Mouse (Mus musculus) heart, postnatal 4 days (tissue): Measurements from ENCODE around the gene Polr3e. TPM values are rescaled to one million over a fixed set of nuclear protein-coding genes. Genes with fewer than 3 reads are reported as not detected.
"Not testable (repeated sequence)": the region's sequence is repeated elsewhere in the genome, so short reads cannot be mapped to it uniquely, and the experiment has no call there.

Source experiments
- DNase-seq: peaks from one replicate; pipeline ENCODE4 v3.0.0; 2021
- total RNA-seq, 2 experiments: library from RNA; stranded (reverse); gene quantifications; 2 replicates each; pipeline ENCODE4 v1.2.3; 2021

Polr3e gene
- total RNA-seq, 2 experiments from 2014 or later, result 18.0 to 18.7 TPM

- DNase-seq, result not testable (repeated sequence)
These were observed 6.3 kb upstream of the Polr3e start for GRCm38 (mm10) chr7:120911268-120911667.

- no peak for DNase-seq
These were observed 4.2 kb upstream of the Polr3e start for GRCm38 (mm10) chr7:120913332-120913731.

- DNase-seq, result no peak
These were observed 1.2 kb upstream of the Polr3e start for GRCm38 (mm10) chr7:120916262-120916875.

GRCm38 (mm10) chr7:120917279-120917591 lies 309 bp upstream of the Polr3e start:
- DNase-seq, result no peak

GRCm38 (mm10) chr7:120918526-120918962 lies 1.0 kb downstream of the Polr3e start:
- peak; percentile 62 for DNase-seq

- no peak for DNase-seq
These were observed 15.6 kb downstream of the Polr3e start for GRCm38 (mm10) chr7:120933110-120933509.

GRCm38 (mm10) chr7:120933680-120934195 lies 16.2 kb downstream of the Polr3e start:
- DNase-seq, result no peak

GRCm38 (mm10) chr7:120934716-120935115 lies 17.2 kb downstream of the Polr3e start:
- peak; percentile 76 for DNase-seq

GRCm38 (mm10) chr7:120936522-120936921 lies 19.0 kb downstream of the Polr3e start:
- DNase-seq, result no peak

GRCm38 (mm10) chr7:120938206-120938605 lies 20.7 kb downstream of the Polr3e start:
- DNase-seq, result no peak

- DNase-seq, result no peak
These were observed 22.8 kb downstream of the Polr3e start for GRCm38 (mm10) chr7:120940343-120940742.

GRCm38 (mm10) chr7:120941214-120941613 lies 23.7 kb downstream of the Polr3e start:
- DNase-seq, result no peak

GRCm38 (mm10) chr7:120942506-120942905 lies 25.0 kb downstream of the Polr3e start:
- no peak for DNase-seq

GRCm38 (mm10) chr7:120943936-120944509 lies 26.5 kb downstream of the Polr3e start:
- no peak for DNase-seq

GRCm38 (mm10) chr7:120953591-120953990 lies 36.0 kb downstream of the Polr3e start:
- not testable (repeated sequence) for DNase-seq

- no peak for DNase-seq
These were observed 42.6 kb downstream of the Polr3e start for GRCm38 (mm10) chr7:120960116-120960515.

- no peak for DNase-seq
These were observed 43.1 kb downstream of the Polr3e start for GRCm38 (mm10) chr7:120960601-120961000.

GRCm38 (mm10) chr7:120961893-120962292 lies 44.3 kb downstream of the Polr3e start:
- no peak for DNase-seq

GRCm38 (mm10) chr7:120963126-120963525 lies 45.6 kb downstream of the Polr3e start:
- no peak for DNase-seq

GRCm38 (mm10) chr7:120969221-120969620 lies 51.7 kb downstream of the Polr3e start:
- DNase-seq, result no peak

GRCm38 (mm10) chr7:120970112-120970511 lies 52.6 kb downstream of the Polr3e start:
- DNase-seq, result no peak

- not testable (repeated sequence) for DNase-seq
These were observed 54.9 kb downstream of the Polr3e start for GRCm38 (mm10) chr7:120972471-120972870.

- DNase-seq, result no peak
These were observed 56.5 kb downstream of the Polr3e start for GRCm38 (mm10) chr7:120974001-120974400.

GRCm38 (mm10) chr7:120977063-120977462 lies 59.5 kb downstream of the Polr3e start:
- DNase-seq, result peak; percentile 71
